7 mouse cellular contexts compared by ENCODE assay signal in the genomic region with DNA sequence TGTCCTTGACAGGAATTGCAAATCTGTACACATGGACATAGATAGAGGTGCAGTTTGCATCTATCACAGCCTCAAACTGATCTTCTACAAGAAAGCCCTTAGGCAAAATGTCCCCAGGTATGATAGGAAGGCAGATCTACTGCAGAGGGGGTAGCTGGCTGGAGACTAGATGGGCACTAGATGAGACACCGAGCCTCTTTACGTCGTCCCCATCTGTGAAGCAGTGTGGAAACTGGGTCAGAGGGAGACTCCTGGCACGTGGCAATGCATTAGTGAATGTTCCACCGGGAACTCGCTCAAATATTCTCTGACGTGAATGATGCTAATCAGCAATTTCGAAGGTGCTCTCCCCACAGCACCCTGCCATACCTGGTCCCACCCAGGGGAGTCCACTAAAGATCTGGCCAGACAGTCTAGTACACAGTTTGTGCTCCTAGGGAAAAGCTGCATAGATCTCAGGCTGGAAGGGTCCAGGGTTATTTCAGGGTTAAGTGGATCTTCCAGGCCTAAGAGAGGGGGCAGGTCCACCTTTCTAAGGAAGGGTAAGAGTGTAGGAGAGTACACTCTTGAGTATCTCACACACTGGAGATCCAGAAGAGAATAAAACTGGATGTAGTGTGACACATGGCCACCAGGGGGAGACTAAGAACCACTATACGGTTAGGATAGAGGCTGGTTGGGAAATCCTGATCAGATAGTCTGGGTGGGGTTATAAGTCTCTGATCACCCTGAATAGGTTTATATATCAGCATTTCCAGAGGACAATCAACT. TPM values are rescaled to one million over a fixed set of nuclear protein-coding genes. Genes with fewer than 3 reads are reported as not detected.
A peak's percentile ranks its signal among the peaks of the same experiment; 100 is the strongest.
DNase-seq lines count a peak whose midpoint lies in the region.

No protein-coding gene starts in this region.

- peak; percentile 62 for DNase-seq in CD4-positive, CD25-positive, alpha-beta regulatory T cell, adult 2 months (ENCODE audit: low read depth, low spot score)
- DNase-seq in Muller cell, postnatal 12 days (ENCODE audit: inconsistent ontology term), result peak; percentile 63
- DNase-seq in embryo, embryonic 10.5 days (ENCODE audit: low spot score), result peak; percentile 90
- peak; percentile 75 for DNase-seq in heart, postnatal 4 days
- DNase-seq in layer of hippocampus, adult 9-10 months (ENCODE audit: low spot score), result peak; percentile 68
- DNase-seq in lung, postnatal 10 days, result peak; percentile 71
- DNase-seq in retina, postnatal 7 days (ENCODE audit: low read depth, low spot score), result peak; percentile 57

RNA-seq across cellular contexts. Expression of a gene that starts 3.5 kb away (rescaled TPM):
- total RNA-seq in heart, postnatal 4 days (2021), result 10 to 100 TPM; 36.8 to 42.9 TPM

RNA-seq across cellular contexts. Expression of a gene that starts 19.9 kb away (rescaled TPM):
- 1 to 10 TPM; 5.4 to 6.3 TPM for total RNA-seq in heart, postnatal 4 days (2021)

RNA-seq across cellular contexts. Expression of a gene that starts 25.1 kb away (rescaled TPM):
- total RNA-seq in heart, postnatal 4 days (2021), result 10 to 100 TPM; 36.7 to 43.5 TPM

Comparison
In these comparisons a context has a peak if more than half of its experiments do, and no peak if none do; other contexts are left out.
1. Peak in every context shown above with its lines: DNase-seq.